Mouse (Mus musculus) kidney, adult 9 months (tissue): ENCODE measurements around the gene Gm49630.
"Not testable (repeated sequence)": the region's sequence is repeated elsewhere in the genome, so short reads cannot be mapped to it uniquely, and the experiment has no call there.

Experiments
- DNase-seq: peaks from one replicate; pipeline ENCODE4 v3.0.0; 2022

The Gm49630 gene

DNA sequence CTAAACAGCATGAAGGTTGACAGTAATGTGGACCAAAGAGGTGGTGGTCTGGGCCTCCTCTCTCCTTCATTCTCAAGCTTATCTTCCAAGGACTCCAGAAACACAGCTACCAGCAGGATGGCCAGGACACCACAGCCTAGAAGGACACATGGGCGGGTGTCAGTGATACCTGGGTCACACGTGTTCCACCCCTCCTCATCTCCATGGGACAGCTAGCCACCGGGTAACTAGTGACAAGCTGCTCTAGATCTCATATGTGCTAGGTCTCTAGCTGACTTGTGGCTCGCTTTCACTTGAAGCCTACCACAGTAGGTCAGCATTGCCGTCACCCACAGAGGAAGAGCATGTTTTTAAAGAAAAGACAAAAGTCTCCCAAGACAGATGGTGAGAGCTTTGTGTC, at the start of gene Gm49630:
Gm49630 (minus strand) TSS at position 101 of the 400 bp plus-strand sequence.
- DNase-seq = not testable (repeated sequence)

DNA sequence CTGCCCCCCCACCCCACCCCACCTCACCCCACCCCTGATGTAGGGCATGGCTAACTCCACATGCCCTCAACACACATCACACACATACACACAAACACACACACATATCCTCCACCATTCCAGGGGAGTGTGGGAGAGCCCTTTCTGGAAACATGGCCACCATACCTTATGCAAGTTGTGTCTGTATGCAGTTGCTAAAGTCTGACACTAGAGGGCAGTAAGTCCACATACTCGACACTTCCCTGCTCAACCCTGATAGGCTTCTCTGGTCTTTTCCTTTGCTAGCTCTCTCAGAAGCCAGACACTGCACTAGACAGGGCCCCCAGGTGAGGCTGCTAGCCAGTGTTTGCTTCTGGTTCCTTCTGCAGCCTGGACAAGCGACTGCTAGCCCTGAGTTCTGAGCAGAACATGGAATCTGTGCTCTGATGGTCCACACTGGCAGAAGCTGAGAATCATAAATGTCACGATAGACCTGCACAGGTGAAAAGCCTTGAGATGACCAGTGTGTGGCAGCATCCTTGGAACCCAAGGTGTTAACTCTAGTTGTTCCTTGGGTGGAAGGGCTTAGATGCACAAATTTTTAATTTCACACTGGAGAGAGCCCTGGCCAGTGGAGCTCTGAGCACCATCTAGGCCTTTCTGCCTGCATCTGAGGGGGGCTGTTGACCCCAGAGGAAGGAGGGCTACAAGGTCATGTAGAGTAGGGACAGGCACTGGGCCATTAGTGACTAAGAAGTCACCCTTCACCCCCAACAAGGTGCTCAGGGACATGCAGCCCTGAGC, 48.6 kb upstream of the Gm49630 start:
- DNase-seq = peak; percentile 16

DNA sequence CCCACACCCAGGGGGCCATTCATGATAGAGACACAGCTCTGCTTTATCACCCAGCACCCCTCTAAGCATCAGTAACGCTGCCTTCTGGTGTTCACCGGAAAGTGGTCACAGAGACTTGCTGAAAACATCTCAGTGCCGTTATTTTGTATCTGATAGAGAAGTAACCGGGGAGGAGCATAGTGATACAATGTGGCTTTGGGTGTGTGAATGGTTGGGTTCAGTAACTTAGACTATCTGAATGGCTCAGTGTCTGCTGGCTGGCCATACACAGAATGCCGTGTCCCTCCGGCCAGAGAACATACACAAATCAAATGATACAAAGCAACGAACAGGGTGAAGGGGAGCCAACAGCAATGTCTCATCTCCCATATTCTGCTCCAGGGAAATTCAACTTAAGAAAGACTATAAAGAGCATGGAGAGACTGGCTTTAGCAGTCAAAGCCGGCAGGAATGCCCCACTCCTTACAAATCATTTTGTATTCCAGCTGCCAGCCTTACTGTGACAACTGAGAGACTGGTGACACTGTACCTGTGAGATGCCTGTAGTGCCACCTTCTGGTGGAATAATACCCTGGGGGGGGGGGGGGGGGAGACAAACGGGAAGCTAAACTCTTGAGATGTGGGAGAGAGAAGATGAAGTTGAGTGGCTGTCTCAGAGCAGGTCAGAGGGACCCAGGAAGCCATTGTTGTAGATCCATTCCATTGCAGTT, 43.0 kb upstream of the Gm49630 start:
- DNase-seq = not testable (repeated sequence)

DNA sequence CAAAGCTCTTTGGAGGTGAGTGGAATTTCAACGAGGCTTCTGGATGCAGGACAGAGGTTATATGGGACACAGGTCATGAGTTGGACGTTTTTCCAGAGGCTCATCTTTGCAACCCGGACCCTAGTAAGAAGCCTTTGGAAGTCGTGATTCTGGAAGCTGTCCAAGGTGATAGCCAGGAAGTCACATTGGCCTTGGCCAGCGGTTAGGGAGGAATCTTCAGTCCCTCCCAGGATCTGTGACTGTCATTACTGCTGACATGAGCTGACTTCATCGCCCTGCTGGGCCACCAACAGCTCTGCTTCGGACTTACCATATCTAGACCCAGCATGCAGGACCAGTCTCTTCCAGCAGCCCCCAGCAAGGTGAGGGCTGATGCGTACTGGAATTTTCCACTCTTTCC, 41.6 kb upstream of the Gm49630 start:
- DNase-seq = not testable (repeated sequence)

DNA sequence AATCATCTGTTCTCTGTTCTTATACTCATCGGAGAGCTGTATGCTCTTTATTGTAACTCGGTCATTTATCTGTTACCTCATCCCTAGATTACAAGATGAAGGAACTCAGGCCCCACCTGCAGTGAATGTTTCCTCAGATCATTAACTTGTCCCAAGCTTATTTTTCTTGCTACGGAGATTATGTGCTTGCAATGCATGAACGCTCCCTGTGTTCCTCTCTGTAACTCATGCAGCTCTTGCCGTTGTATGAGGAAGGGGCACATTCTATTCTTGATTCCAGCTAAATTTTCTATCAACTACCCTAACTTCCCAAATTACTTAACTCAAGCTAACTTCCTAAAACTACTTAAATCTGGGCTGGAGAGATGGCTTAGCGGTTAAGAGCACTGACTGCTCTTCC, 28.0 kb upstream of the Gm49630 start:
- not testable (repeated sequence) for DNase-seq

DNA sequence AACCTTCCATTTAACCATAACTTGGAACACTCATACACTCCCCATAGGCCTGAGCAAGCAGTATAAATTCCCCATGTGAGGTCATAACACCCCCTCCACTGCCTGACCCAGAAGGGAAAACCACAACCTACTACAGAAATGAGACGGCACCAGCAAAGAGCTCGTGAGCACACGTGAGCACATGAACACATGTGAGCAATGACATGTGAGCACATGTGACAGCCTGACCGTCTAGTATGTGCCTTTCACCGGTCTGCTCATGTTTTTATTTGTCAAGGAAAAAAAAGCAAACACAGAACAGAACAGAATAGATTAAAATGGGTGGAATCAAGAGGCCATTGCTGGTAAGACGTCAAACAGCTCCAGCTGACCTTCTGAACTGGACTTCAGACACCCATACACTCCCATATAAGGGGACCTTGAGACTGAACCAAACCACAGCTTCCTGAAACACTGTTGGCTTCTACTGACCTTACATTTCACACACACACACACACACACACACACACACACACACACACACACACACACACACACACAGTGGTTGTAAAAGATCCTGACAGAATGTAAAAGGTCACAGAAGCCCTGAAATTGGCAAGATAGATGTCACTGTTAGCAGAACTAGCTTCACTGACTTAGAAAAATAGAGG, 26.5 kb upstream of the Gm49630 start:
- DNase-seq = not testable (repeated sequence)

DNA sequence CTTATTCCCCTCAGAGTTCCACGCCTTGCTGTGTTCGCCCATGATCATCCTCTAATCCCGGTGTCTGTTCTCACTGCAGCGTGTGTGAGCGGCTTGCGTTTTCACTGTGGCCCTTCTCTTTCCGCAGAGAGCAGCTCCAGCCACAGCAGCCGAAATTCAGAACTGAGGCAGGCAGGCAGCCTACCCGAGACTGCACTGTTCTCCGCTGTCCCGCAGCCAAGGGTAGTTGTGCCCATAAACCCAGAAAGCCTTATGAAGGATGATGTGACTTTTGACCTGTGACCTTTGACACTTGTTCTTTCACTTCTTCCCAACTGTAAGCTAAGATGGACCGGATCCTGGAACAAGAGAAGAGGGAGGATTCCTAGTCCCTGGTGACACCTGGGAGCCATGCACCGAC, 25.3 kb upstream of the Gm49630 start:
- peak; percentile 10 for DNase-seq

DNA sequence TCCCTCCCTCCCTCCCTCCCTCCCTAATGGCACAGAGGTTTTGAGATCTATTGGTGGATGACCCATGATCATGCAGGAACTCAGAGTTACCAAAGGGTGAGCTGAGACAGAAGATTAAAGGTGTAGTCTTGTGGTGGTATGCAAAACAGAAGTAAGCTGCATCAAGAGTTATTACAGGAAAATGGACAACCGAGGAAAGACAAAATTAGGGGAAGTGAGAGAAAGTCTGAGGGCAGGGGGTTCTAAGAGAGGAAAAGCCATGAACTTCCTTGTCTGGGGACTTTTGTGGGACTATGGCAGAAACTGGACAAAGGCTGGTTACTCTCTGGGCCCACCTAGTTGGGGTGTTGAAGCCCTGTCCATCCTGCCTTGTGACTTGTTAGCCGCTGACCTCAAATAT, 24.5 kb upstream of the Gm49630 start:
- not testable (repeated sequence) for DNase-seq

DNA sequence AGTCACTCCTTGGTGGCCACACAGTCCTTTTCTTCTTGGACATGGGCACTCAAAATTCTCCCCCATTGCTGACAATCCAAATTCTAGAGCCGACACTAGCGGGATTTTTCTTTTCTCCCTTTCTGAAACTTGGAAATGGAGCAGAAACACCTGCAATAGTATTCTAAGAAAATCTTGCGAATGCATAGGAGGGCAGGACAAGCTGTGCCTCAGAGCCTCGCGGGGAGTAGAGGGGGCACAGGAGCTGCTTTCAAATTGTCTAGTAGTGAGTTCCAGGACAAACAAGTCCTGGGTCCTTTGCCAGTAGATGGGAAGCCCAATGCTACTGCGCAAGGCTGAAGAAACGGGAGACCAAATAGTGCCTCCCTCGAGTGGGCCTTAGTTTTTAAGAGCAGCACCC, 23.9 kb upstream of the Gm49630 start:
- DNase-seq = not testable (repeated sequence)

DNA sequence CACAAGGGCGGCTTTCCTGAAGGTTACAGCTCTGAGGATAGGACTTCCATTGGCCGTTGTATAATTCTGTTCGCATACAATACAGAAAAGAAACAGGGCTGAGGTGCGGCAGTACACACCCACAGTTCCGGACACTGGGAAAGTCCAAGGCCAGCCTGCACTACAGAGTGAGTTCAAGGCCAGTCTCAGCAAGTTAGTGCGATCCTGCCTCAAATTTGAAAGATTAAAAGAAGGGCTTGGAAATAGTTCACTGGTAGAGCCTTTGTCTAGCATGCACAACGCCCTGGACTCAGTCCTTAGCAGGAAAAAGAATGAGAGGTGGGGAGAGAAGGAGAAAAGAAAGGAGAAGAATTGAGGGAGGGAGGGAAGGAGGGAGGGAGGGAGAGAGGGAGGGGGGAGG, 23.3 kb upstream of the Gm49630 start:
- not testable (repeated sequence) for DNase-seq

DNA sequence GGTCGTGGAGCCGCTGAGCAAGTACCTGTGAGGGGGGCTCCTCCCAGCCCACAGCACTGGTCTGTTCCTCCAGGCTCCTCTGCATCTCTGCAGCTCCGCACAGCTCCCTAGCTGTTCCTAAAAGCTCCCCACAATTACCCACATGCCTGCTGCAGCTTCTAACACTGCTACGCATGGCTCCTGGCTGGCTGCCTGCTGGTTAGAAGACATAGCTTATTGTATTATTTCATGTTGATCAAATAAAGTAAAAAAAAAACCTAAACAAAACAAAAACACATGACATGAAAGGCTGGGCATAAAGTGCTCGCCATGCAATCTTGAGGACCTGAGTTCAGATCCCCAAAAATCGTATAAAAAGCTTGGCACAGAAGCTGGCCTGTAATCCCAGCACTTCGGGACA, 18.1 kb upstream of the Gm49630 start:
- not testable (repeated sequence) for DNase-seq

DNA sequence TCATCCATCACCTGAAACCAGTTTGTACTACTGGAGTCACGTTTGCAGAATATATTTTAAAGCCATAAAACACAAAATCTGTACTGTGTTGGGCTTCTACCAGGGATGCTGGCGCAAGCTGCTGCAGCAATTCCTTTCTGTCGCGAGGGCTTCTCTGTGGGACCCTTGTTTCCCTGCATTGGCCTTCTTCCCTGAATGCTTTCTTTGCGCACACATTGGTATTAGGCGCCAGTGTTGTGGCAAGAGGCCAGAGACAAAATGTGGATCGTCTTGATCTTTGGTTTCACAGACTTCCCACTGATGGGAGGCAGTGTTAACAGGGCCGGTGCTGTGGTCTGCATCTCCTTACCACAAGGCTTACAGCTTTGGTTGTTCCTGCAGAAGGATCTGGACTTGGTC, 17.2 kb upstream of the Gm49630 start:
- not testable (repeated sequence) for DNase-seq

DNA sequence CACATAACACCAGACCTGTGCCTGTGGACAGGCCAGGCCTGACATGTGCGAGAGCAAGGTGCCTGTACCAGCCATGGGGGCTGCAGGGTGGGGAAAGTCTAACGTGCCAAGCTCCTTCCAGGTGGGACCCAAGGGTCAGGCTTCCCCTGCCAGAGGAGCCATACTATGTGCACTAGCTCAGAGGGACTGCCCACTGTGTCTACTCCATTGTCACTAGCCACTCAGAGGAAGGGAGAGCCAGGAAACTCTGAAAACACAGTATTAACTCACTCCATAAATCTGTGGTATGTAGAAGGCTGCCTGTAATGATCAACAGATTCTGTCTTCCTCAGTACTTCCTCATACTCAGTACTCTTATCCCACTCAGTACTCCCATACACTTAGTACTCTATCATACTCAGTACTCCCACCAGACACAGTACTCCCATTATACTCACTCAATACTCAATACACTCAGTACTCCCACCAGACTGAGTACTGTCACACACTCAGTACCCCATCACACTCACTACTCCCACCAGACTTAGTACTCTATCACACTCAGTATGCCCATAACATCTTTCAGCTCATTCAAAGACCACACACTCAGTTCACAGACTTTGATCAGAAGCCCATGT, 16.7 kb upstream of the Gm49630 start:
- DNase-seq = not testable (repeated sequence)

DNA sequence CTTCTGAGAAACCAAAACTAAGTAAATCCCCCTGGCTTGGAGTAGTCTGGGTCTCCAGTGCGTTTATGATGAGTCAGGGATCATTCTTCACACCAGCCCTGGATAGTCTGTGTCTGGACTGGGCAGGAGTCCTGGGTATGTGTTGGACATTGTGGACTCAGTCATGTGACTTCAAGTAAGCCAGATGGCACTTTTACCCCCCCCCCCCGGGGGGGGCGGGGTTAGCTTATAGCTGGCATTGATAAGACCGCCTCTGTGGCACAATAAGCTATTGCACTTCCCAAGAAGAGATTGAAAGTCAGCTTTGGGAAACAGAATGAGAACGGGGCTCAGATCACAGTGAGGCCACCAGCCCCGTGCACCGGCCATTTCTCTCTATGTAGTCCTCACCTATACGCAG, 14.2 kb upstream of the Gm49630 start:
- DNase-seq = not testable (repeated sequence)

DNA sequence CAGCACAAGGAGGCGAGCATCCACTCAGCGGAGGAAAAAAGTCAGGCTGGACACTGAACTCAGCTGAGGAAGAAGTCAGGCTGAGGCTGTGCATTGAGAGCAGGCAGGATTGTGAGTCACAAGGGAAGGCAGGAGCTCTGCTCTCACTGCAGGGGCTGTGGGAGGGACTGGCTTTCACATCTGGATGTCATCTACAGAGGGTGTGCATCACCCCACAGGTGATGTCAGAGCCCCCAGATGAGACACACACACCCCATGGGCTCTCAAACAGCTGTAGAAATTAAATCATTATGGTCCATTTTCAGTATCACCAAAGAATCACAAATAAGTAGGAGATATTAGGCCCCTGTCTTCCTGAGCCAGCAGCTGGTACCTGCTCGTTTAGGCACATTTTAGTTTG, 13.6 kb upstream of the Gm49630 start, which contains the start of gene Unc93a2:
Unc93a2 (minus strand) TSS at position 101 of the 400 bp plus-strand sequence.
- DNase-seq = not testable (repeated sequence)

DNA sequence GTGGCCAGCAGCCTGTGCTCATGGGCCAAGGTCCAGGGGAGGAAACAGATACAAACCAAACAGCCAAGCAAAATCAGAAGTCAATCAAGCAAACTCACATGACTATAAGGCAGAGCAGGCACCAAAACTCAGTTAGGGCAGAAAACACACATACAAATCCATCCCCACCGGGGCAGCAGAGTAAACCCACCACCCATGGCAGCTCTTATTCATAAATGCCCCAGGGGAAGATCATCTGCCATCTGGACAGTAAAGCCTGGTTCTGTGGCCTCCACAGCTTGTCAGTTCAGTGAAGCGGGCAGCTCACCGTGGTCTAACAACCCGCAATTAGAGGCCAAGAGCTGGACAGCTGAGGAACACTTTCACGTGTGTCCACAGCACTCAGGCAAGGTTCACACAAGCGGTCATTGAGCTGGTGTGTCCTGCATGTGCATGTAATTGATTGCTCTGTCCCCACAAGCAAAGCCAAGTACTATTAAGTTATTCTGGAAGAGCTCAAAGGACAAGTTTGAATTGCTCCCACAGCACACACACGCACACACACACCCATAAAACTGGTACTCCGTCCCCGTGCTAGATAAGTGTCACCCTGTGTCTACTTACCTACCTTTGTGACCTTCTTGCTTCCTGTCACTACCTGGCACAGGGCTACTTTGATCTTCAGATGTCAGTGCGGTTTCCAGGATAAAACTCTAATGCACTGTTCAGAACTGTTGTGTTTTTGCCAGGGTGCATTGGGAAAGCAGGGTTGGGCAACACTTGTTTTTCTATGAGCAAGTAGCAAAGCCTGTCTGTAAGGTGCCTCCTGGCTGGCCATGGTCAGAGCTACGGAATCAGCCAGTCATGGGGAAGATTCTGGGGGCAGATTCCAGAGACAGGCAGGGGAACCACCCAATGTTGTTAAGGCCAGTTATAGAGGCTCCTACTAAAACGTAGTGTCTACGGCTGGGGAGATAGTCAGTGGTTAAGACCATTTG, 11.7 kb upstream of the Gm49630 start:
- not testable (repeated sequence) for DNase-seq

DNA sequence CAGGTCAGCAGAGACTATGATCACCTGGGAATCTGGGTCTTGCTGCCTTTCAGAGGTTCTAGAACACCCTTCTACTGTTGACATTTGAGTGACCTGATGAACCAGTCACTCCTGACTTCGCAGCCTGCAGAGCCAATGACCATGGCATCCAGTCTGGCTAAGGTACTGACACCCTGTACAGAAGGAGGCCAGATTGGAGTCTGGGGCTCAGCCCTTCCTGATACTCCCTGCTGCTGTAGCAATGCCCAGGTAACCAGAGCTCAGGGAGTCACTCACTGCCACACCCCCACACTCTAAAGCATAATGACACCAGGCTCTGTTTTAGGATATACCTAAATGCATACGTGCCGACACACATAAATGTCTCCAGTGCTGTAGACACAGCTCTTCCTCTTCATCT, 10.9 kb upstream of the Gm49630 start:
- not testable (repeated sequence) for DNase-seq

DNA sequence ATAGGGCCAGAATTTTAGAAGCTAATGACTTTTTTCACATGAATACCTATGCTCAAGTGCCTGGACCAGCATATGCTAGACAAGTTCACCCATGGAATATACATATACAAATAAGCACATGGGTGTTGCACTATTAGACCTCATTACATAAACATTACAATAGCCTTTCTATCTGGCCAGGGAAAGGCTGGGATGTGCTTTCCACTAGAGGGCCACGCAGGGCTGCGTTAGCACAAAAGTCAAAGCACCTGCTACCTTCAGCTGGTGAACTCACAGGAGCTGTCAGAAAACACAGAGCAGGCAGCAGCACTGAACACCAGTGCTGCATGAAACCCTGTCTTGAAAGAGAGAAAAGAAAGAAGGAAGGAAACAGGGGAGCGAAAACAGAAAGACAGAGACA, 6.1 kb upstream of the Gm49630 start:
- DNase-seq = not testable (repeated sequence)

DNA sequence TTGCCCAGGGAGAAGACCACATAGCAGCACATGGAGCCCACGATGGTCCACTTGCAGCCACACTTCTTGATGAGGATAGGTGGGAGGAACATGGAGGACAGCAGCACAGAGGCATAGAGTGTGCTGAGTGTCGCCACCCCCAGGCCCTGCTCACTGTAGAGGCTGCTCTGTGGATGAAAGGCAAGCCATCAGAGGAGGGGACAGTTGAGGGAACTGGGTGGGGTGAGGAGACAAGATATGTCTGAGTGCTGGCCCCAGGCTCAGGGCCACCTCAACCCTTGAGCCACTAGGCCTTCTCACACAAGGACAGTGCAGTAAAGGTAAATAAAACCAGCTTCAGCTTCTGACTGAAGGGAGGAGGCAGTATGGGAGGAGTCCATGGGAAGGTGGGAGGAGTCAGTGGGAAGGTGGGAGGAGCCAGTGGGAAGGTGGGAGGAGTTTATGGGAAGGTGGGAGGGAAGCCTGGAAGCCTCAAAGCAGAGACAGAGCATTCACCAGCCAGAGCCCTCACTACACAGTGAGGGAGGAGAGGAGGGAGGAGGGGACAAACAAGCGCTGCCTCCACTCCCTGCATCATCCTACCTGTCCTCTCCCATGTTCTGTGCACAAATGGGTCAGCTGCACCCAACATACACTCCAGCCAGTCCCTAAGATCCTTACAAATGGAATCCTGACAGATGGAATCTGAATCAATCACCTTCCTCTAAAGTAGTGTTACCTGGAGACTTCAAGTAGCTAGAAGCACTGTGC, 5.3 kb upstream of the Gm49630 start:
- not testable (repeated sequence) for DNase-seq

DNA sequence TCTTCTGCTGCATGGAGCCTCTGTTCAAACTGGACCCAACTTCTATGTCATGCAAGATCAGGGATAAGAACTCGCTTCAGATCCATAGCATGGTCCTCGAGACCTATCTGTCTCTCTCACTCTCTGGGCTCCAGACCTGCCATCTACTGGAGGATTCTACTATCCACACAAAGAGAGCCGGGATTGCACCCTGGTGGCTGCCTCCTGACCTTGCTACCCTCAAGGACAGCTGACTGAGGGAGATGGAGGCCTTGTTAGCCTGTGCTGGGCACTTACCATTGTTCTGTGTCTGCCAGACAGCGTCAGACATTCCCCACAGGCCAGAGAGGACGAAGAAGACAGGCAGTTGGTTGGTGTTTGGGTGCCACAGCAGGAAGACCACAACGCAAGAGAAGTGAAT, 2.4 kb downstream of the Gm49630 start:
- not testable (repeated sequence) for DNase-seq
